Comparison of ENCODE assay signal across 11 mouse cellular contexts in the genomic region with DNA sequence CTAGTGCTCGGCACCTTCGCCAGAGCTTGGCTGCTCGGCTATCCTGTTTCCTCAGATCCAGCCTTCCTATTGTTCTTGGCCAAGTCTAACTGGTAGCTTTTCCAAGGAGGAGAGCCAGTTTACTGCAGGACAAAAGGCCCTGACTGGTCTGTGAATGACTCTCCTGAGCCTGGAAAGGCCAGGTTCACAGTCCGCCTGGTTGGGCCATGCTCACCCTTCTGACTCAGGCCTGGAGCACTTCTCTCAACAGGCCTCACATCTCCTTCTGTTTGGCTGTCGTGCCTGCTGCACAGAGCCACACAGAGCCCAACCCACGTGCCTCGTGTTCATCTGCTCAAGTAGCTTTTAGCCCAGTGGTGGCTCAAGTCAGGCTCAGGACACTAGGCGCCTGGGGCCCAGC. TPM values are rescaled to one million over a fixed set of nuclear protein-coding genes. Genes with fewer than 3 reads are reported as not detected.
DNase-seq lines count a peak whose midpoint lies in the region; ATAC-seq and TF ChIP-seq lines count a peak whose summit lies in the region.
"Had no signal": no experiment of that assay in that cellular context is flagged by ENCODE, and none has a peak within 500 bp of the region (broad histone marks: within the 10 kb centered on the region; RNA-seq: fewer than 3 reads in every experiment).

No protein-coding gene starts in this region.

- no peak overlapping the region; the same call in 1 of the 2 replicates for H3K9ac ChIP-seq in heart, embryonic 13.5 days

- TF ChIP-seq CTCF in spleen, adult 2 months (IDR thresholded peaks at IDR 0.05; ENCODE audit: extremely low read depth, insufficient read depth, insufficient read length, insufficient replicate concordance): no peak

- DNase-seq in gastrocnemius, postnatal 25 days: peak; percentile 47
- DNase-seq in gastrocnemius, postnatal 10 days: no peak
- no peak for DNase-seq in spleen, adult 2 months (ENCODE audit: low read depth in 1 of 2, low spot score in 2 of 2)
- no peak for DNase-seq in spleen, postnatal 4 days (ENCODE audit: low spot score in 2 of 2)
- DNase-seq in right cerebral cortex, postnatal 14 days: no peak
- DNase-seq in thymus, postnatal 36 days: no peak
- DNase-seq in layer of hippocampus, postnatal 10 days (ENCODE audit: low spot score in 2 of 2): no peak
- DNase-seq: right cerebral cortex, adult 18-20 months had no signal

- H3K27ac ChIP-seq in spleen, adult 2 months (ENCODE audit: insufficient read depth, low read length): peak overlapping the region; percentile 22; the same call in 1 of the 2 replicates
- peak overlapping the region; percentile 75 for H3K27ac ChIP-seq in heart, embryonic 13.5 days (replicated peaks)
- H3K27ac ChIP-seq: stomach, postnatal 0 days had no signal

- 81% methylated on average over 8 of the region's 8 CpGs for WGBS in spleen, adult 2 months
- 55% methylated on average over 8 of the region's 8 CpGs for WGBS in heart, embryonic 13.5 days

- no peak for TF ChIP-seq POLR2A in spleen, adult 2 months (IDR thresholded peaks at IDR 0.05; ENCODE audit: low read depth, low read length)

- H3K36me3 ChIP-seq in spleen, adult 2 months (ENCODE audit: control insufficient read depth, insufficient read depth, low read length): peaks cover 19% of the 10 kb centered on the region
- H3K36me3 ChIP-seq in heart, embryonic 13.5 days: no peaks in the 10 kb centered on the region

- no peak overlapping the region for H3K4me3 ChIP-seq in spleen, adult 2 months (ENCODE audit: extremely low read depth, insufficient read depth, insufficient read length)
- H3K4me3 ChIP-seq in heart, embryonic 13.5 days: no peak overlapping the region

- H3K4me2 ChIP-seq in heart, embryonic 13.5 days: no peak overlapping the region

- peaks cover 3% of the 10 kb centered on the region; the same call in 1 of the 2 replicates for H3K9me3 ChIP-seq in heart, embryonic 13.5 days

- ATAC-seq in heart, embryonic 13.5 days (ENCODE audit: extremely low read depth, insufficient number of reproducible peaks, low FRiP score, low TSS enrichment): no peak
- ATAC-seq: forebrain, embryonic 16.5 days had no signal

- H3K4me1 ChIP-seq in spleen, adult 2 months (ENCODE audit: control insufficient read depth, insufficient read depth, insufficient read length): peaks cover 2% of the 10 kb centered on the region; the same call in 1 of the 2 replicates
- peaks cover 15% of the 10 kb centered on the region; the same call in 1 of the 2 replicates for H3K4me1 ChIP-seq in heart, embryonic 13.5 days

- H3K27me3 ChIP-seq in spleen, adult 2 months (ENCODE audit: control insufficient read depth, insufficient read depth, low read length): no peaks in the 10 kb centered on the region
- peaks cover 24% of the 10 kb centered on the region for H3K27me3 ChIP-seq in heart, embryonic 13.5 days (replicated peaks)

RNA-seq across cellular contexts. Expression of a gene that starts 6.4 kb away (rescaled TPM):
- total RNA-seq in gastrocnemius, postnatal 25 days (2021): 1 to 10 TPM in 1 of 2 experiments, under 1 TPM in 1; 1.00 to 1.0 TPM
- 1 to 10 TPM; 2.0 to 4.0 TPM for total RNA-seq in gastrocnemius, postnatal 10 days (2021)
- 248 and 364 TPM in 2 replicates for polyA plus RNA-seq in spleen, adult 2 months (2012; rRNA removed)
- 1.1 and 1.2 TPM in 2 replicates for polyA plus RNA-seq in heart, embryonic 13.5 days (2015; fragmentation: Nextera tagmentation; extraction: Ambion mirVana)
- total RNA-seq in layer of hippocampus, postnatal 10 days (2021): 1 to 10 TPM; 5.0 to 6.5 TPM

RNA-seq across cellular contexts. Expression of a gene that starts 9.3 kb away (rescaled TPM):
- total RNA-seq in gastrocnemius, postnatal 25 days (2021): 100 to 1,000 TPM; 544 to 627 TPM
- 100 to 1,000 TPM; 458 to 513 TPM for total RNA-seq in gastrocnemius, postnatal 10 days (2021)
- 38.3 and 46.2 TPM in 2 replicates for polyA plus RNA-seq in spleen, adult 2 months (2012; rRNA removed)
- polyA plus RNA-seq in heart, embryonic 13.5 days (2015; fragmentation: Nextera tagmentation; extraction: Ambion mirVana): 402 and 437 TPM in 2 replicates
- total RNA-seq in layer of hippocampus, postnatal 10 days (2021): 10 to 100 TPM; 66.1 to 68.9 TPM

RNA-seq across cellular contexts. Expression of a gene that starts 13.7 kb away (rescaled TPM):
- 1 to 10 TPM; 8.1 to 9.0 TPM for total RNA-seq in gastrocnemius, postnatal 25 days (2021)
- total RNA-seq in gastrocnemius, postnatal 10 days (2021): 10 to 100 TPM; 12.7 to 13.7 TPM
- 101 and 113 TPM in 2 replicates for polyA plus RNA-seq in spleen, adult 2 months (2012; rRNA removed)
- polyA plus RNA-seq in heart, embryonic 13.5 days (2015; fragmentation: Nextera tagmentation; extraction: Ambion mirVana): 29.6 and 30.6 TPM in 2 replicates
- 10 to 100 TPM; 36.9 to 46.6 TPM for total RNA-seq in layer of hippocampus, postnatal 10 days (2021)

RNA-seq across cellular contexts. Expression of a gene that starts 34.8 kb away (rescaled TPM):
- 10 to 100 TPM; 10.3 to 16.1 TPM for total RNA-seq in gastrocnemius, postnatal 25 days (2021)
- 10 to 100 TPM; 52.6 to 71.2 TPM for total RNA-seq in gastrocnemius, postnatal 10 days (2021)
- 12.8 and 14.2 TPM in 2 replicates for polyA plus RNA-seq in spleen, adult 2 months (2012; rRNA removed)
- polyA plus RNA-seq in heart, embryonic 13.5 days (2015; fragmentation: Nextera tagmentation; extraction: Ambion mirVana): 83.8 and 84.9 TPM in 2 replicates
- 100 to 1,000 TPM; 392 to 399 TPM for total RNA-seq in layer of hippocampus, postnatal 10 days (2021)

RNA-seq across cellular contexts. Expression of a gene that starts 48.2 kb away (rescaled TPM):
- 10 to 100 TPM; 11.4 to 11.7 TPM for total RNA-seq in gastrocnemius, postnatal 25 days (2021)
- 10 to 100 TPM; 19.9 to 26.5 TPM for total RNA-seq in gastrocnemius, postnatal 10 days (2021)
- 119 and 122 TPM in 2 replicates for polyA plus RNA-seq in spleen, adult 2 months (2012; rRNA removed)
- 19.9 and 23.7 TPM in 2 replicates for polyA plus RNA-seq in heart, embryonic 13.5 days (2015; fragmentation: Nextera tagmentation; extraction: Ambion mirVana)
- 10 to 100 TPM; 61.9 to 82.4 TPM for total RNA-seq in layer of hippocampus, postnatal 10 days (2021)

Comparison
In these comparisons a context has a peak if more than half of its experiments do, and no peak if none do; other contexts are left out.
1. RNA of a gene that starts 9.3 kb away (total RNA-seq): 544 to 627 TPM in gastrocnemius, postnatal 25 days and 458 to 513 TPM in gastrocnemius, postnatal 10 days; 66.1 to 68.9 TPM in layer of hippocampus, postnatal 10 days; every median in the first group is over 4 times any median in the second.